Mouse (Mus musculus) liver, embryonic 14.5 days (tissue): ENCODE results near the gene Sirpb1a.
"Not testable (repeated sequence)": the region's sequence is repeated elsewhere in the genome, so short reads cannot be mapped to it uniquely, and the experiment has no call there.

Experiments used
- CTCF ChIP-seq: IDR thresholded peaks from 2 replicates; pipeline ENCODE4 v1.5.1; 2016; ENCODE audit warnings: antibody characterized with exemption, low read depth, control low read depth
- EP300 ChIP-seq: IDR thresholded peaks from 2 replicates; pipeline ENCODE4 v1.6.1; 2016; ENCODE audit warnings: antibody characterized with exemption, low read depth

GRCm38 (mm10) chr3:15426447-15426846 lies at the start of gene Sirpb1a:
- TF ChIP-seq EP300, CTCF: not testable (repeated sequence)
